Mouse (Mus musculus) MEL (cell line): ENCODE measurements at regions not wholly inside any gene's neighbourhood (a gene's known extent, or its start where the extent isn't known, plus 50 kb on each side); places are given as distances from the start of the nearest gene placed in this dataset.

Source experiments
- DNase-seq: peaks from one replicate; pipeline ENCODE4 v3.0.0; 2011; ENCODE audit warnings: low read depth, low spot score
- H3K27ac ChIP-seq: 2 replicates; pipeline ENCODE4 v1.5.1; 2012; ENCODE audit warnings: low read depth, mild to moderate bottlenecking, control low read depth, low read length, moderate library complexity; ENCODE audit not compliant: control insufficient read depth
- H3K27me3 ChIP-seq, 2 experiments: fragments of 150-350 bp in 1 of 2; sonication (generic) in 1 of 2; 2 replicates each; pipeline ENCODE4 v1.6.1; 2012; ENCODE audit warnings: low read length in 2 of 2, mild to moderate bottlenecking in 2 of 2, improper control_type of control experiment in 1 of 2, moderate library complexity in 1 of 2; ENCODE audit not compliant: insufficient read depth in 2 of 2, control insufficient read depth in 1 of 2
- H3K36me3 ChIP-seq, 2 experiments: 2 replicates each; pipeline ENCODE4 v1.6.1; 2012 to 2014; ENCODE audit warnings: low read length in 2 of 2, improper control_type of control experiment in 1 of 2, inconsistent platforms in 1 of 2, mild to moderate bottlenecking in 1 of 2; ENCODE audit not compliant: insufficient read depth in 2 of 2, control insufficient read depth in 1 of 2
- H3K4me1 ChIP-seq, 2 experiments: fragments of 150-350 bp in 1 of 2; sonication (generic) in 1 of 2; 2 replicates each; pipeline ENCODE4 v1.6.1; 2012; ENCODE audit warnings: low read length in 2 of 2, improper control_type of control experiment in 1 of 2, mild to moderate bottlenecking in 1 of 2; ENCODE audit not compliant: insufficient read depth in 2 of 2, control insufficient read depth in 1 of 2
- H3K4me3 ChIP-seq, 2 experiments: fragments of 150-350 bp in 1 of 2; sonication (generic) in 1 of 2; 2 replicates each; pipeline ENCODE4 v1.5.1; 2012; ENCODE audit warnings: low read depth in 2 of 2, low read length in 2 of 2, mild to moderate bottlenecking in 2 of 2, moderate library complexity in 2 of 2, control low read depth in 1 of 2, improper control_type of control experiment in 1 of 2; ENCODE audit not compliant: control insufficient read depth in 1 of 2, insufficient read depth in 1 of 2
- H3K79me2 ChIP-seq: 2 replicates; pipeline ENCODE4 v1.6.1; 2012; ENCODE audit warnings: mild to moderate bottlenecking, low read length, moderate library complexity; ENCODE audit not compliant: control insufficient read depth, poor library complexity, insufficient read depth
- H3K9ac ChIP-seq: 2 replicates; pipeline ENCODE4 v1.6.1; 2012; ENCODE audit warnings: low read depth, mild to moderate bottlenecking, control low read depth, low read length, moderate library complexity; ENCODE audit not compliant: control insufficient read depth, poor library complexity, severe bottlenecking
- H3K9me3 ChIP-seq: fragments of 150-350 bp; sonication (generic); replicated peaks from 2 replicates; pipeline ENCODE4 v1.6.1; 2012; ENCODE audit warnings: mild to moderate bottlenecking, low read length, improper control_type of control experiment, moderate library complexity; ENCODE audit not compliant: insufficient read depth
- CTCF ChIP-seq, 3 experiments: IDR thresholded peaks in 2 of 3; conservative IDR thresholded peaks in 1 of 3; 2 replicates each; pipeline ENCODE4 v1.5.1; 2011 to 2012; ENCODE audit warnings: low read length in 3 of 3, low read depth in 2 of 3, mild to moderate bottlenecking in 2 of 3, improper control_type of control experiment in 1 of 3, inconsistent platforms in 1 of 3, mixed read lengths in 1 of 3, moderate library complexity in 1 of 3; ENCODE audit not compliant: control insufficient read depth in 1 of 3, insufficient read depth in 1 of 3, poor library complexity in 1 of 3, severe bottlenecking in 1 of 3
- ELF1 ChIP-seq: IDR thresholded peaks from 2 replicates; pipeline ENCODE4 v1.6.1; 2014; ENCODE audit warnings: low read depth, mild to moderate bottlenecking, inconsistent platforms, low read length, improper control_type of control experiment, moderate library complexity
- EP300 ChIP-seq, 2 experiments: IDR thresholded peaks; 2 replicates each; pipeline ENCODE4 v1.6.1; 2011; ENCODE audit warnings: improper control_type of control experiment in 2 of 2, low read length in 2 of 2, low read depth in 1 of 2, mild to moderate bottlenecking in 1 of 2
- ETS1 ChIP-seq: IDR thresholded peaks from 2 replicates; pipeline ENCODE4 v1.6.1; 2012; ENCODE audit warnings: low read depth, mild to moderate bottlenecking, inconsistent platforms, low read length, improper control_type of control experiment, moderate library complexity
- GABPA ChIP-seq: IDR thresholded peaks from 2 replicates; pipeline ENCODE4 v1.6.1; 2012; ENCODE audit warnings: low read depth, mild to moderate bottlenecking, inconsistent platforms, low read length, improper control_type of control experiment, moderate library complexity
- GATA1 ChIP-seq: IDR thresholded peaks from 2 replicates; pipeline ENCODE4 v1.6.1; 2011; ENCODE audit warnings: low read depth, low read length, improper control_type of control experiment
- JUND ChIP-seq: IDR thresholded peaks from 2 replicates; pipeline ENCODE4 v1.6.1; 2011; ENCODE audit warnings: low read depth, mild to moderate bottlenecking, improper control_type of control experiment, low read length
- MAFK ChIP-seq: IDR thresholded peaks from 2 replicates; pipeline ENCODE4 v1.6.1; 2011; ENCODE audit warnings: low read depth, mild to moderate bottlenecking, low read length, improper control_type of control experiment, borderline replicate concordance
- MAZ ChIP-seq: IDR thresholded peaks from 2 replicates; pipeline ENCODE4 v1.6.1; 2012; ENCODE audit warnings: low read depth, mild to moderate bottlenecking, inconsistent platforms, low read length, improper control_type of control experiment
- MYC ChIP-seq: IDR thresholded peaks from 2 replicates; pipeline ENCODE4 v1.6.1; 2011; ENCODE audit warnings: low read depth, mild to moderate bottlenecking, low read length, improper control_type of control experiment, moderate library complexity
- NELFE ChIP-seq: IDR thresholded peaks from 2 replicates; pipeline ENCODE4 v1.6.1; 2011; ENCODE audit warnings: low read depth, low read length, improper control_type of control experiment
- POLR2A ChIP-seq, 2 experiments: IDR thresholded peaks; 2 replicates each; pipeline ENCODE4 v1.6.1; 2011 to 2012; ENCODE audit warnings: low read length in 2 of 2, mild to moderate bottlenecking in 2 of 2, control low read depth in 1 of 2, improper control_type of control experiment in 1 of 2, low read depth in 1 of 2, moderate library complexity in 1 of 2; ENCODE audit not compliant: control insufficient read depth in 1 of 2, insufficient read depth in 1 of 2, poor library complexity in 1 of 2
- POLR2AphosphoS2 ChIP-seq: IDR thresholded peaks from 2 replicates; pipeline ENCODE4 v1.6.1; 2011; ENCODE audit warnings: low read length, improper control_type of control experiment
- POLR2AphosphoS5 ChIP-seq: IDR thresholded peaks from 2 replicates; pipeline ENCODE4 v1.6.1; 2012; ENCODE audit warnings: low read depth, borderline replicate concordance, mild to moderate bottlenecking, inconsistent platforms, low read length, moderate library complexity, mixed read lengths
- RAD21 ChIP-seq: IDR thresholded peaks from 2 replicates; pipeline ENCODE4 v1.6.1; 2011; ENCODE audit warnings: mild to moderate bottlenecking, low read depth, low read length, improper control_type of control experiment
- RCOR1 ChIP-seq: IDR thresholded peaks from 2 replicates; pipeline ENCODE4 v1.6.1; 2012; ENCODE audit warnings: low read depth, mild to moderate bottlenecking, inconsistent platforms, low read length, improper control_type of control experiment
- TBP ChIP-seq: IDR thresholded peaks from 2 replicates; pipeline ENCODE4 v1.8.0; 2011; ENCODE audit warnings: low read depth, low read length, improper control_type of control experiment
- UBTF ChIP-seq: IDR thresholded peaks from 2 replicates; pipeline ENCODE4 v1.6.1; 2012; ENCODE audit warnings: low read depth, mild to moderate bottlenecking, inconsistent platforms, low read length, improper control_type of control experiment, moderate library complexity, borderline replicate concordance; ENCODE audit not compliant: insufficient read depth
- ZC3H11A ChIP-seq: IDR thresholded peaks from 2 replicates; pipeline ENCODE4 v1.6.1; 2012; ENCODE audit warnings: low read depth, mild to moderate bottlenecking, inconsistent platforms, low read length, improper control_type of control experiment
- ZNF384 ChIP-seq: IDR thresholded peaks from 2 replicates; pipeline ENCODE4 v1.6.1; 2012; ENCODE audit warnings: low read depth, mild to moderate bottlenecking, inconsistent platforms, low read length, improper control_type of control experiment

- Histone ChIP-seq H3K36me3 (no peaks in the 10 kb centered on the region), H3K4me3 (no peak overlapping the region), H3K79me2 (no peaks in the 10 kb centered on the region), H3K9me3 (no peaks in the 10 kb centered on the region), H3K4me1 (no peaks in the 10 kb centered on the region), H3K27me3 (no peaks in the 10 kb centered on the region; a peak in 1 of 4 replicates), H3K27ac (no peak overlapping the region), H3K9ac (no peak overlapping the region)
- no peak for TF ChIP-seq ELF1
- no peak for TF ChIP-seq ZNF384
- TF ChIP-seq POLR2AphosphoS5: no peak
- no peak for TF ChIP-seq MAFK
- TF ChIP-seq ETS1: no peak
- TF ChIP-seq POLR2A (IDR thresholded peaks at IDR 0.05; ENCODE audit: control insufficient read depth in 1 of 2, insufficient read depth in 1 of 2, low read depth in 1 of 2, low read length in 2 of 2, poor library complexity in 1 of 2): no peak
- no peak for TF ChIP-seq JUND
- TF ChIP-seq MYC: no peak
- no peak for TF ChIP-seq RCOR1
- no peak for TF ChIP-seq GABPA
- no peak for TF ChIP-seq TBP
- no peak for TF ChIP-seq UBTF
- DNase-seq: no peak
Observed at GRCm38 (mm10) chr19:24622776-24623175, 51.0 kb upstream of the Tmem252 start.

GRCm38 (mm10) chr19:24622309-24622708 lies 51.5 kb upstream of the Tmem252 start:
- Histone ChIP-seq H3K79me2 (no peaks in the 10 kb centered on the region), H3K27ac (no peak overlapping the region)

More at GRCm38 (mm10) chr19:24622309-24622708, 51.5 kb upstream of the Tmem252 start:
- TF ChIP-seq GATA1 (no peak), TBP (no peak), ZC3H11A (no peak), MAZ (no peak), CTCF (IDR thresholded peaks at IDR 0.05 in 2 of 3, conservative IDR thresholded peaks at IDR 0.05 in 1 of 3; ENCODE audit: control insufficient read depth in 1 of 3, insufficient read depth in 1 of 3, low read depth in 2 of 3, low read length in 3 of 3, poor library complexity in 1 of 3, severe bottlenecking in 1 of 3) (no peak), JUND (no peak), ZNF384 (no peak), MAFK (no peak), ELF1 (no peak), EP300 (IDR thresholded peaks at IDR 0.05; ENCODE audit: low read depth in 1 of 2, low read length in 2 of 2) (no peak), NELFE (no peak), POLR2AphosphoS5 (no peak), POLR2AphosphoS2 (no peak), RAD21 (no peak)
- Histone ChIP-seq H3K4me3 (no peak overlapping the region), H3K9me3 (no peaks in the 10 kb centered on the region), H3K27me3 (no peaks in the 10 kb centered on the region; a peak in 1 of 4 replicates), H3K4me1 (no peaks in the 10 kb centered on the region), H3K36me3 (no peaks in the 10 kb centered on the region), H3K9ac (no peak overlapping the region)
- no peak for DNase-seq
